Mouse (Mus musculus): ENCODE measurements around the gene 6430531B16Rik.
A peak's percentile ranks its signal among the peaks of the same experiment; 100 is the strongest.

The 6430531B16Rik gene

GRCm38 (mm10) chr7:139978278-139978892 lies at the start of gene 6430531B16Rik:
Gene 6430531B16Rik, minus strand, starts transcription at chr7:139978755.
- peak; percentile 88 to 90 for DNase-seq

- DNase-seq: peak in 1 of 2 experiments; percentile 1
These were observed 32.8 kb upstream of the 6430531B16Rik start for GRCm38 (mm10) chr7:140011336-140011735.

- DNase-seq: no peak
These were observed 29.2 kb upstream of the 6430531B16Rik start for GRCm38 (mm10) chr7:140007781-140008180.

- DNase-seq: no peak
These were observed 28.5 kb upstream of the 6430531B16Rik start for GRCm38 (mm10) chr7:140006861-140007611.

GRCm38 (mm10) chr7:140004666-140005065 lies 26.1 kb upstream of the 6430531B16Rik start:
- DNase-seq: no peak

- DNase-seq: no peak
These were observed 22.7 kb upstream of the 6430531B16Rik start for GRCm38 (mm10) chr7:140001086-140001740.

GRCm38 (mm10) chr7:139998691-139999350 lies 20.3 kb upstream of the 6430531B16Rik start:
- no peak for DNase-seq

- peak; percentile 76 to 82 for DNase-seq
These were observed 16.1 kb upstream of the 6430531B16Rik start for GRCm38 (mm10) chr7:139994676-139995075.

GRCm38 (mm10) chr7:139994202-139994601 lies 15.6 kb upstream of the 6430531B16Rik start:
- no peak for DNase-seq

GRCm38 (mm10) chr7:139993532-139993931 lies 15.0 kb upstream of the 6430531B16Rik start:
- no peak for DNase-seq

GRCm38 (mm10) chr7:139992406-139992805 lies 13.9 kb upstream of the 6430531B16Rik start, which contains the start of gene Adam8:
Gene Adam8, minus strand, starts transcription at chr7:139992562.
- no peak for DNase-seq

- DNase-seq: no peak
These were observed 12.4 kb upstream of the 6430531B16Rik start for GRCm38 (mm10) chr7:139990864-139991394.

GRCm38 (mm10) chr7:139988272-139988671 lies 9.7 kb upstream of the 6430531B16Rik start:
- no peak for DNase-seq

- no peak for DNase-seq
These were observed 6.0 kb upstream of the 6430531B16Rik start for GRCm38 (mm10) chr7:139984505-139984904.

- DNase-seq: no peak
These were observed 3.5 kb upstream of the 6430531B16Rik start for GRCm38 (mm10) chr7:139982058-139982457.

- DNase-seq: no peak
These were observed 2.2 kb upstream of the 6430531B16Rik start for GRCm38 (mm10) chr7:139980778-139981177.

- DNase-seq: peak; percentile 23 to 33
These were observed 610 bp upstream of the 6430531B16Rik start for GRCm38 (mm10) chr7:139979011-139979719.

GRCm38 (mm10) chr7:139975471-139975870 lies 3.1 kb downstream of the 6430531B16Rik start:
- DNase-seq: no peak

GRCm38 (mm10) chr7:139974307-139974706 lies 4.2 kb downstream of the 6430531B16Rik start:
- DNase-seq: no peak

- DNase-seq: no peak
These were observed 5.6 kb downstream of the 6430531B16Rik start for GRCm38 (mm10) chr7:139972923-139973331.

- no peak for DNase-seq
These were observed 7.1 kb downstream of the 6430531B16Rik start for GRCm38 (mm10) chr7:139971436-139971835.

GRCm38 (mm10) chr7:139970979-139971378 lies 7.6 kb downstream of the 6430531B16Rik start:
- no peak for DNase-seq
